Mouse (Mus musculus): ENCODE measurements around the gene Defb20. TPM values are rescaled to one million over a fixed set of nuclear protein-coding genes. Genes with fewer than 3 reads are reported as not detected.
"Not testable (repeated sequence)": the region's sequence is repeated elsewhere in the genome, so short reads cannot be mapped to it uniquely, and the experiment has no call there.

Defb20 gene
- total RNA-seq (2014; fragmentation: Nextera tagmentation) (not detected in 2 replicates), total RNA-seq (2017) (not detected in 2 replicates)

- no peak for ATAC-seq (replicated peaks; ENCODE audit: low FRiP score, low TSS enrichment, poor library complexity, severe bottlenecking)
These were observed at the start of gene Defb20 for GRCm38 (mm10) chr2:152476763-152477162. Gene Defb20 (plus strand): TSS chr2:152477063.

GRCm38 (mm10) chr2:152427493-152427892, 49.4 kb upstream of the Defb20 start:
- no peak for ATAC-seq (replicated peaks; ENCODE audit: low FRiP score, low TSS enrichment, poor library complexity, severe bottlenecking)

GRCm38 (mm10) chr2:152428481-152428880, 48.4 kb upstream of the Defb20 start:
- ATAC-seq (replicated peaks; ENCODE audit: low FRiP score, low TSS enrichment, poor library complexity, severe bottlenecking) = not testable (repeated sequence)

- no peak for ATAC-seq (replicated peaks; ENCODE audit: low FRiP score, low TSS enrichment, poor library complexity, severe bottlenecking)
These were observed 40.4 kb upstream of the Defb20 start for GRCm38 (mm10) chr2:152436405-152436901.

GRCm38 (mm10) chr2:152436983-152437860, 39.6 kb upstream of the Defb20 start:
- ATAC-seq (replicated peaks; ENCODE audit: low FRiP score, low TSS enrichment, poor library complexity, severe bottlenecking) = peak; percentile 88

- ATAC-seq (replicated peaks; ENCODE audit: low FRiP score, low TSS enrichment, poor library complexity, severe bottlenecking) = peak; percentile 51; the same call in 1 of the 2 replicates
These were observed 37.9 kb upstream of the Defb20 start for GRCm38 (mm10) chr2:152438963-152439362.

- ATAC-seq (replicated peaks; ENCODE audit: low FRiP score, low TSS enrichment, poor library complexity, severe bottlenecking) = no peak
These were observed 37.0 kb upstream of the Defb20 start for GRCm38 (mm10) chr2:152439833-152440232.

GRCm38 (mm10) chr2:152442322-152442721, 34.5 kb upstream of the Defb20 start:
- ATAC-seq (replicated peaks; ENCODE audit: low FRiP score, low TSS enrichment, poor library complexity, severe bottlenecking) = no peak

- no peak for ATAC-seq (replicated peaks; ENCODE audit: low FRiP score, low TSS enrichment, poor library complexity, severe bottlenecking)
These were observed 33.6 kb upstream of the Defb20 start for GRCm38 (mm10) chr2:152443281-152443680.

GRCm38 (mm10) chr2:152446642-152447041, 30.2 kb upstream of the Defb20 start:
- peak; percentile 69 for ATAC-seq (replicated peaks; ENCODE audit: low FRiP score, low TSS enrichment, poor library complexity, severe bottlenecking)

- 0 out of 2 replicates have a peak, but pooled peaks have one; percentile 1 for ATAC-seq (replicated peaks; ENCODE audit: low FRiP score, low TSS enrichment, poor library complexity, severe bottlenecking)
These were observed 29.4 kb upstream of the Defb20 start for GRCm38 (mm10) chr2:152447461-152447860.

- ATAC-seq (replicated peaks; ENCODE audit: low FRiP score, low TSS enrichment, poor library complexity, severe bottlenecking) = peak; percentile 64
These were observed 26.6 kb upstream of the Defb20 start for GRCm38 (mm10) chr2:152450241-152450640.

- no peak for ATAC-seq (replicated peaks; ENCODE audit: low FRiP score, low TSS enrichment, poor library complexity, severe bottlenecking)
These were observed 24.6 kb upstream of the Defb20 start for GRCm38 (mm10) chr2:152452101-152452781.

- ATAC-seq (replicated peaks; ENCODE audit: low FRiP score, low TSS enrichment, poor library complexity, severe bottlenecking) = no peak
These were observed 17.6 kb upstream of the Defb20 start for GRCm38 (mm10) chr2:152459241-152459640.

- no peak for ATAC-seq (replicated peaks; ENCODE audit: low FRiP score, low TSS enrichment, poor library complexity, severe bottlenecking)
These were observed 12.2 kb upstream of the Defb20 start, which contains the start of gene Defb23 for GRCm38 (mm10) chr2:152464570-152465150. Gene Defb23 (minus strand): TSS chr2:152464620.

GRCm38 (mm10) chr2:152470973-152471372, 5.9 kb upstream of the Defb20 start:
- ATAC-seq (replicated peaks; ENCODE audit: low FRiP score, low TSS enrichment, poor library complexity, severe bottlenecking) = no peak; the same call in 1 of the 2 replicates

GRCm38 (mm10) chr2:152472434-152472833, 4.4 kb upstream of the Defb20 start:
- no peak for ATAC-seq (replicated peaks; ENCODE audit: low FRiP score, low TSS enrichment, poor library complexity, severe bottlenecking)

GRCm38 (mm10) chr2:152480881-152481280, 4.0 kb downstream of the Defb20 start:
- no peak for ATAC-seq (replicated peaks; ENCODE audit: low FRiP score, low TSS enrichment, poor library complexity, severe bottlenecking)

- ATAC-seq (replicated peaks; ENCODE audit: low FRiP score, low TSS enrichment, poor library complexity, severe bottlenecking) = no peak
These were observed 4.9 kb downstream of the Defb20 start for GRCm38 (mm10) chr2:152481726-152482125.

- ATAC-seq (replicated peaks; ENCODE audit: low FRiP score, low TSS enrichment, poor library complexity, severe bottlenecking) = no peak
These were observed 10.2 kb downstream of the Defb20 start for GRCm38 (mm10) chr2:152487024-152487423.

All from megakaryocyte-erythroid progenitor cell, adult 5-6 weeks (primary cell).